Mouse (Mus musculus): ENCODE data around the gene Cirbp. TPM values are rescaled to one million over a fixed set of nuclear protein-coding genes. Genes with fewer than 3 reads are reported as not detected.

Gene Cirbp
- polyA plus RNA-seq, 2 experiments: 10.1 to 19.8 TPM

DNA sequence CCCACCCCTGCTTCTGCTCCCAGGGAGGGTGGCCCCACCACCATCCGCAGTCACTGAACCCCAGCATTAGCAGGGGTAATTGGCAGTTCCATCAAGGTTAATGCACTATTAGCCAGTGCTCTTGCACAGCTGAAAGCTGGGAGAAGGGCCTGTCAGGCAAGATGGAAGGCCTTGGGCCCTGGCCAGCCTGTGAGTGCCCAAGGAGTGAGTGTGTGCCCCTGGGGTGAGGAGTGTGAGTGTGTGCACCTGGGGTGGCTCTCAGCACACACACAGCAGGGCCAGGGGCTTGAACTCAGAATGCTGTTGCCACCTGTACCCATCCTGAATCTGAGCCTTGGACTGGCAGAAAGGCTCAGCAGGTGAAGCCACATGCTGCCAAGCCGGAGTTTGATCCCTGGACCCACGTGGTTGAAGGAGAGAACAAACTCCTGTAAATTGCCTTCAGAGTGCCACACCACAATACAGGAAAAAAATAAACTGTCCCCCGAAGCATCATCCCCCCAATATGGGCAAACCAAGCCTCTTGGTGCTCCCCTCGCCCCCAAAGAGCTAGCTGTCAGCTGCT is 10.6 kb downstream of the Cirbp start:
- peaks cover 4% of the 10 kb centered on the region; the same call in 1 of the 2 replicates for H3K36me3 ChIP-seq (replicated peaks; ENCODE audit: control insufficient read depth, insufficient read depth, low read depth)
- TF ChIP-seq EP300 (IDR thresholded peaks at IDR 0.05; ENCODE audit: low read depth) (no peak), CTCF (IDR thresholded peaks at IDR 0.05; ENCODE audit: low read depth) (no peak)
- no peaks in the 10 kb centered on the region; the same call in 1 of the 2 replicates for H3K9me3 ChIP-seq (ENCODE audit: control insufficient read depth, low read length)
- no peak overlapping the region for H3K4me2 ChIP-seq (ENCODE audit: low read depth)
- H3K4me3 ChIP-seq (ENCODE audit: insufficient read depth in 1 of 2, low read depth in 2 of 2, low read length in 2 of 2): no peak overlapping the region
- ATAC-seq (ENCODE audit: insufficient read depth) (no peak), DNase-seq (ENCODE audit: low read depth in 3 of 3, low spot score in 3 of 3) (no peak)
- H3K4me1 ChIP-seq (replicated peaks; ENCODE audit: control insufficient read depth in 2 of 2, insufficient read depth in 2 of 2, low read length in 1 of 2): peaks cover 5 to 7% of the 10 kb centered on the region in 2 experiments; a peak in 3 of 4 replicates
- 62% methylated on average over 5 of the region's 5 CpGs for WGBS (ENCODE audit: insufficient replicate concordance)
- no peak overlapping the region for H3K27ac ChIP-seq
- H3K27me3 ChIP-seq (ENCODE audit: control insufficient read depth, insufficient read depth, low read length): peaks cover 29% of the 10 kb centered on the region
- H3K9ac ChIP-seq (replicated peaks): no peak overlapping the region

DNA sequence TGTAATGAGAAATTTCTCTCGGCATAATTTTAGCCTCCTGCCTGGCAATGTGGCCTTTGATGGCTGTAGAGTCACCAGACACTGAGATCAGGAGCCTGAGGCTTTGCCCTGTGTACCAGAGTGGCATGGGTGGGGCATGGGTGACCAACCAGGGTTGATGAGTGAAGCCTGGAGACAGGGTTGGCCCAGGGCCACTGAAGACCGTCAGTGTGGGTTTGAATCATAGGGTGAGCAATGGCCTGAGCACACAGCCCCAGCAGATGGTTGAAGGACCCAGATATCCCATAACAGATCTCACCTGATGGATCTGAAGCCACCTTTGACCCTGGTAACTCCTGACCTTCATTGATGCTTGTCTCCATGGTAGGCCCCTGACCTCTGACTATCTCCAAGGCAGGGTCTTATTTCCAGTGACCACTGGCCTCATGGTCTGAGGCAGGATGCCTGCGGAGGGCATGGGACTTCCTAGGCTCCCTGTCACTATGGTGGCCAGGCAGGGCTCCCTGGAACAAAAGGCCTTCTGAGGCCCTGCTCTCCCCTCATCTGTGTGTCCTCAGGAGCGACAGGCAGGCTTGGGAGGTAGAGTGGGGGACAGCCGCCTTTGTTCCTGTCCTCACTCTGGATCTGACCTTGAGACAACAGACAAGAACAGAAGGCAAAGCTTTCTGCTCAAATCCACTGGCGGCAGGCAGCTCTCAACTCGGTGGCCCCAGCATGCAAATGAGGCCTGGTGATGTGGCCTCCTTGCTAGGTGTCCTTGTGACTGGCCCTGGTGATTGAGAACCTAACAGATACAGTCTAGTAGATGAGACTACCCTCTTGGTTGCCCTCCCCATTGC is 11.9 kb downstream of the Cirbp start:
- no peak overlapping the region for H3K9ac ChIP-seq (replicated peaks)
- H3K27me3 ChIP-seq (ENCODE audit: control insufficient read depth, insufficient read depth, low read length): peaks cover 29% of the 10 kb centered on the region
- H3K36me3 ChIP-seq (replicated peaks; ENCODE audit: control insufficient read depth, insufficient read depth, low read depth): no peaks in the 10 kb centered on the region
- H3K27ac ChIP-seq: no peak overlapping the region
- H3K4me3 ChIP-seq (ENCODE audit: insufficient read depth in 1 of 2, low read depth in 2 of 2, low read length in 2 of 2): no peak overlapping the region
- H3K4me2 ChIP-seq (ENCODE audit: low read depth): no peak overlapping the region
- DNase-seq (ENCODE audit: low read depth in 3 of 3, low spot score in 3 of 3) (no peak), ATAC-seq (ENCODE audit: insufficient read depth) (no peak)
- TF ChIP-seq EP300 (IDR thresholded peaks at IDR 0.05; ENCODE audit: low read depth) (no peak), CTCF (IDR thresholded peaks at IDR 0.05; ENCODE audit: low read depth) (no peak)
- peaks cover 0 to 4% of the 10 kb centered on the region in 2 experiments; a peak in 3 of 4 replicates for H3K4me1 ChIP-seq (replicated peaks; ENCODE audit: control insufficient read depth in 2 of 2, insufficient read depth in 2 of 2, low read length in 1 of 2)
- H3K9me3 ChIP-seq (ENCODE audit: control insufficient read depth, low read length): no peaks in the 10 kb centered on the region
- WGBS (ENCODE audit: insufficient replicate concordance): 60% methylated on average over 7 of the region's 7 CpGs

GRCm38 (mm10) chr10:80179068-80180051 is 13.6 kb downstream of the Cirbp start, which contains the start of gene Efna2:
Gene Efna2, plus strand, starts transcription at chr10:80179482.
- 2% methylated on average over 88 of the region's 106 CpGs for WGBS (ENCODE audit: insufficient replicate concordance)
- Histone ChIP-seq H3K4me2 (ENCODE audit: low read depth) (peak within 1 kb of the TSS; percentile 55), H3K9me3 (ENCODE audit: control insufficient read depth, low read length) (no peaks in the 10 kb centered on the region), H3K36me3 (replicated peaks; ENCODE audit: control insufficient read depth, insufficient read depth, low read depth) (no peaks in the 10 kb centered on the region), H3K27me3 (ENCODE audit: control insufficient read depth, insufficient read depth, low read length) (peaks cover 29% of the 10 kb centered on the region), H3K9ac (replicated peaks) (no peak within 1 kb of the TSS), H3K27ac (no peak within 1 kb of the TSS), H3K4me1 (replicated peaks; ENCODE audit: control insufficient read depth in 2 of 2, insufficient read depth in 2 of 2, low read length in 1 of 2) (no peaks in the 10 kb centered on the region), H3K4me3 (ENCODE audit: insufficient read depth in 1 of 2, low read depth in 2 of 2, low read length in 2 of 2) (peak within 1 kb of the TSS; percentile 36 to 44)
- ATAC-seq (ENCODE audit: insufficient read depth): no peak; the same call in 1 of the 2 replicates
- DNase-seq (ENCODE audit: low read depth in 3 of 3, low spot score in 3 of 3): no peak
- TF ChIP-seq CTCF (IDR thresholded peaks at IDR 0.05; ENCODE audit: low read depth) (no peak), EP300 (IDR thresholded peaks at IDR 0.05; ENCODE audit: low read depth) (no peak)

GRCm38 (mm10) chr10:80180288-80180687 is 14.5 kb downstream of the Cirbp start:
- no peak overlapping the region for H3K4me2 ChIP-seq (ENCODE audit: low read depth)
- no peak overlapping the region for H3K27ac ChIP-seq
- no peaks in the 10 kb centered on the region for H3K9me3 ChIP-seq (ENCODE audit: control insufficient read depth, low read length)
- H3K4me1 ChIP-seq (replicated peaks; ENCODE audit: control insufficient read depth in 2 of 2, insufficient read depth in 2 of 2, low read length in 1 of 2): no peaks in the 10 kb centered on the region
- no peak overlapping the region for H3K4me3 ChIP-seq (ENCODE audit: insufficient read depth in 1 of 2, low read depth in 2 of 2, low read length in 2 of 2)
- H3K27me3 ChIP-seq (ENCODE audit: control insufficient read depth, insufficient read depth, low read length): peaks cover 29% of the 10 kb centered on the region
- no peaks in the 10 kb centered on the region for H3K36me3 ChIP-seq (replicated peaks; ENCODE audit: control insufficient read depth, insufficient read depth, low read depth)
- no peak for ATAC-seq (ENCODE audit: insufficient read depth)
- no peak overlapping the region for H3K9ac ChIP-seq (replicated peaks)
- 49% methylated on average over 6 of the region's 6 CpGs for WGBS (ENCODE audit: insufficient replicate concordance)
- TF ChIP-seq EP300 (IDR thresholded peaks at IDR 0.05; ENCODE audit: low read depth): no peak
- TF ChIP-seq CTCF (IDR thresholded peaks at IDR 0.05; ENCODE audit: low read depth): no peak
- no peak for DNase-seq (ENCODE audit: low read depth in 3 of 3, low spot score in 3 of 3)

Measured in liver, embryonic 14.5 days (tissue).